Mouse (Mus musculus) 416B (cell line): ENCODE data around the gene Dzank1.

Experiments used
- DNase-seq: peaks from one replicate; pipeline ENCODE4 v3.0.0; 2011; ENCODE audit warnings: low read depth

Gene Dzank1

DNA sequence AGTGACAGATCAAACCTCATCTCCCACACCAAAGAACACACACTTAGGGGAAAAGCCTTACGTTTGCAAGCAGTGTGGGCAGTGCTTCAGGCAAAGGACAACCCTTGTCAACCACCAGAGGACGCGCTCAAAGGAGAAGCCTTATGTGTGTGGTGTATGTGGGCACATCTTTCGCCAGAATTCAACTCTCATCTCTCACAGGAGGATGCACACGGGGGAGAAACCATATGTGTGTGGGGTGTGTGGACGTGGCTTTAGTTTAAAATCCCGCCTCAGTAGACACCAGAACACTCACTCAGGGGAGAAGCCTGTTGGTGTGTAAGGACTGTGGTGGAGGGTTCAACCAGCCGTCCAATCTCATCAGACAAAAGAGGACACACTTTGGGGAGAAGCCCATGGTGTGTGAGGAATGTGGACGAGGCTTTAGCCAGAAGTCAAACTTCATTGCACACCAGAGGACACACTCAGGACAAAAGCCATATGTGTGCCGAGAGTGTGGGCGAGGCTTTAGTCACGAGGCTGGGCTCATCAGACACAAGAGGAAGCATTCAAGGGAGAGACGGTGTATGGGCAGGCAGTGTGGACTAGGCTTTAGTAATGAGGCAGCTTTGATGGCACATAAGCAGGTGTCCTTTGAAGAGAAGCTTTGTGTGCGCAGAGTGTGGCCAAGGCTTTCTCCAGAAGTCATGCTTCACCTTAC lies 61.2 kb downstream of the Dzank1 start:
- DNase-seq: no peak

- DNase-seq: no peak
These were observed 62.1 kb downstream of the Dzank1 start for GRCm38 (mm10) chr2:144464799-144465760.

DNA sequence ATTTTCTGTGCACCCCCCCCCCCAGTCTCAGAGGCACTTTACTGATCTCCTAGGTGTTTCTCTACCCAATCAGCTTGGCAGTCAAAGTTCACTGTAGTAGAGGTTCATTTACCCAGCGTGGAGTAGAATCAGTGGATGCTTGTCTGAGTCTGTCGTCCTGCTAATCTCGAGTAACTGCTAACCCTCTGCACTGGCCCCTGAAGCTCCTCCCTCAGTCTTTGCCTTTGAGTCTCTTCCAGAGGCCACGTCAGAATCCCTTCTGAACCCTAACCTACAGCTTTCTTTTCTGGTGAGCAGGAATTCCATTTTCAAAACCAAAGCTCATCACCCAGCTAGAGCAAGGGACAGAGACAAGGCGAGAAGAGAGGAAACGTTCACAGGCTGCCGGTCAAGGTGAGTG lies 63.0 kb downstream of the Dzank1 start:
- no peak for DNase-seq

GRCm38 (mm10) chr2:144458975-144459754 lies 68.0 kb downstream of the Dzank1 start:
- DNase-seq: no peak

- no peak for DNase-seq
These were observed 68.9 kb downstream of the Dzank1 start for GRCm38 (mm10) chr2:144458355-144458754.

GRCm38 (mm10) chr2:144452364-144453008 lies 74.7 kb downstream of the Dzank1 start:
- peak; percentile 85 for DNase-seq

DNA sequence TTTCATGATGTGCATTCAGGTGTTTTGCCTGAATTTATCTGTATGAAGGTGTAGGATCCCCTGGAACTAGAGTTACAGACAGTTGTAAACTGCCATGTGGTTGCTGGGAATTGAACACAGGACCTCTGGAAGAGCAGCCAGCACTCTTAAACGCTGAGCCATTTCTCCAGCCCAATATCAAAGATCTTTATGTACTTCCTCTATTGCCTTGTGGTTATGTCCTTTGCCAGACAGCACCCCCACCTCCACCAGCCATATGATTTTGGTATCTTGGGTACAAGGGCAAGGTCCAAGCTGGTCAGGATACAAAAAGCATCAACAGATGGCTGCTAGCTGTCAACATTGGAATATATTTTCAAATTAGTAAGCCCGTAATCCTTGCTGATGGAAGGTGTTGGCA lies 76.8 kb downstream of the Dzank1 start:
- peak; percentile 17 for DNase-seq

DNA sequence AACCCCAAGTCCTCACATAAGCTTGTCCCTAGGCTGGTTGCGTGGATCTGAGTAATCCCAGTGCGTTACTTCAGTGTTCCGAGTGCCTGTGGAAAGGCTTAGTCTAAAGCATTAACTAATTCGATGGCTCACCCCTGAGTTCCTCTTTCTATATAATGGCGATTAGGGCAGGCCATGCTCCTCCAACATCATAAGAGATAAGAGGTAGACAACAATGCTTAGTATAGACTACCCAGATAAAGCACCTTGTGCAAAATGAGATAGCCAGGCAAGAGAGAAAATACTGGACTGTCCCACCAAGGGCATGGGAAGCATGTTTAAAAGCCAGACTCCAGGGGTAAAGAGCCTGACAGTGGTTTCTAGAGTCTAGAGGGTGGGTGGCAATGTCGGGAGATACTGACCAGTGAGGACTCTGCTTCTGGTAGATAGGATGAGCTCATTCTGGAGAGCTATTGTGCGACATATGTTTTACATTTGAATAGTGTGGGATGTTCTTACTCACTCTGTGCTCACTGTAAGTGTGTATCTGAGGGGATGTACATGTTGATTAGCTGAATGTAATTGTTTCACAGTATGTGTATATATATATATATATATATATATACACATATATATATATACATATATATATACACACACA lies 80.7 kb downstream of the Dzank1 start:
- DNase-seq: no peak

GRCm38 (mm10) chr2:144441386-144441915 lies 85.8 kb downstream of the Dzank1 start:
- DNase-seq: peak; percentile 84

DNA sequence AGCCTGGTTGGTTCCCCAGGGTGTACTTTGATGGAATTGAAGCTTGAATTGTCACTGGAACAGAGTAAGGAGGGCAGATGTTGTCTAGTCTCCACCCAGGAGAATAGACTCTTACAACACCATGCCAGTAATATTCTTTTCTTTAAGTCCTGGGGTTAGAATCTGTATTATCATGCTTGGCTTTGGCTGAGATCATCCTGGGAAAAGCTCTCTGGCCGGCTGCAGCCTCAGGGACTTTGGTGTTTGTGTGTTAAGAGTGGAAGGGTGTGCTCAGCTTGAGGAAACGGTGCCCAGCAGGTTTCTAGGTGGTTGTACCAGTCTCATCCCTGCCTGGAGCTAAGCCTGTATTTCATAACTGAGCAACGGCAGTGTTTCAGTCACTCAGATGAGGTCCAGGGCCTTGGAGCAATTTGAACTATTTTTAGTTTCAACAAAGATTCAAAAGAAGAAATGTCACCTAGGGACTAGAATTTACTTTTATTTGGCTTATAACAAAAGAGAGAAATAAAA lies 88.0 kb downstream of the Dzank1 start:
- no peak for DNase-seq

GRCm38 (mm10) chr2:144438424-144438823 lies 88.8 kb downstream of the Dzank1 start:
- DNase-seq: peak; percentile 20

GRCm38 (mm10) chr2:144435679-144436078 lies 91.5 kb downstream of the Dzank1 start:
- no peak for DNase-seq

- DNase-seq: no peak
These were observed 95.9 kb downstream of the Dzank1 start for GRCm38 (mm10) chr2:144431286-144431825.

DNA sequence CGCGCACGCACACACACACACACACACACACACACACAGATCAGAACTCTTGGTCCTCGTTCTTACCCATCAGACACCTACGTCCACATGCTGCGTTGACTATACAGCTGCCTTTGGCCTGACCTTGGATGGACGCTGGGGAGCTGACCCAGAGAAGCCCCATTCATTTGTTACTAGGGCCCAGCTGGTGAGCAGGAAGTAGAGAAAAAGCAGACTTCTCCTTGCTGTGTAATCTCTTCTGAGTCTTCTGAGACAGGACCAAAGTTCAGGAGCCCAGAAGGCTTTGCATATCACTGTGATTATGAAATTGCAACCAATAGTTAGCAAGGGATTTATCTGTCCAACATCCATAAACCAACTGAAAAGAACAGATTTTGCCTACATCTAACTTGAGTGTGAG lies 98.0 kb downstream of the Dzank1 start:
- DNase-seq: no peak

DNA sequence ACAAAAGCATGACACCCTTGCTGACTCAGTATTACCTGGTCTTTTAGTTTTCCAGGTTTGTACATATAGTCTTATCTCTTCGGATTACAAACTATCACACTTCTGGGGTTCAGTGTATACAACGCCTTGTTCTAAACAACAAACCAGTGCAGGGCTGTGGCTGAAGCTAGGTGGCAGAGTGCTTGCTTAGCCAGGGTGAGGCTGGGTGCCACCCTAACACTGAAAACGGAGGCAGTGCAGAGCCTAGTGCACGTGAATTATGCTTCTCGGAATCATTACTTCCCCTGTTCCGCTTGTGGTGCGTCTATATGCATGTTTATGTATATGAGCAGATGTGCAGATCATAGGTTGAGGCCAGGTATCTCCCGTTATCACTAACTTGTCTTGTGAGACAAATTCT lies 98.6 kb downstream of the Dzank1 start:
- DNase-seq: no peak

DNA sequence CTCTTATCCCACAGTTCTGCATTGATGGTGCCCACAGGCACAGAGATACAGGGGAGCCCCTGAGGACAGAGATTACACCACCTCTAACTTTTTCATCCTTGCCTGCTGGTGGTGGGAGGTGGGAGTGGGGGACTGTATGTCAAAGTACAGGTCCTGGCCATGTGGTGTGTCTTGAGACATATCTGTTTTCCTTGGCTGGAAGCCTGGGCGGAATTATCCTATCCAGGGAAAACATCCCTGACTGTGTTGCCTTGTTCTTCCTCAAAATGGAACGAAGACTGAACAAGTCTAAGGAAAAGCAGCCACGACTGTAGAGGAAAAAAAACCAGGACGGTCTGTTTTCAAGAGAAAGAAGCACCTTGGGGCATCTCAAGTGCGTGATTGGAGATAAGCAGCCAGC lies 99.4 kb downstream of the Dzank1 start:
- no peak for DNase-seq

DNA sequence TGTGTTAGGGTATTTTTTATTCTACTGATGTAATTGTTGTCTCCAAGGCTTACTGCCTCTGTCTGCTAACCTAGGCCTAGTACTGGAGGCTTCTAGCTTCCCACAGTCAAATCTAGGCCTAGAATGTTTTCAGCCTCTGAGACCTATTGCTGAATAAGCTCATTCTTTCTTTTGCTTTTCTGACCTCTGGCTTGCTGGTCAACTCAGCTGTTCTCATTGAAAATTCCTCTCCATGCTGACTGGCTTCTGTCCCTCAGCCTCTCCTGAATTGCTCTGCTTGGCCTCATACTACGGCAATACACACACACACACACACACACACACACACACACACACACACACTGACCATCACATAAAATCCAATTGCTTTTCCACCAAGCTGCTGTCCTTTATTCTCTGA lies 101.5 kb downstream of the Dzank1 start:
- no peak for DNase-seq

- DNase-seq: no peak
These were observed 105.0 kb downstream of the Dzank1 start for GRCm38 (mm10) chr2:144422094-144422675.
